In the genomic region with DNA sequence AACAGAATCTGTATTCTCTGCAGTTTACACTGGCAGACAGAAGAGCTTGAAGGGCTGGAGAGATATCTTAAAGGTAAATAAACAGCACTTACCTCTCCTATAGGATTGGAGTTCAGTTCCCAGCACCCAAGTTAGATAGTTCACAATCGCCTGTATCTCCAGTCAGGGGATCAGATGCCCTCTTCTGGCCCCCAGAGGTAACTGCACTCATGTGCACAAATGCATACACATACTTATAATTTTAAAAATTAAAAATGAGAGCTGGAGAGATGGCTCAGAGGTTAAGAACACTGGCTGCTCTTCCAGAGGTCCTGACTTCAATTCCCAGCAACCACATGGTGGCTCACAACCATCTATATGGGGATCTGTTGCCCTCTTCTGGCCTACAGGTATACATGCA, we compare ENCODE assay signal across 23 mouse cellular contexts. TPM values are rescaled to one million over a fixed set of nuclear protein-coding genes. Genes with fewer than 3 reads are reported as not detected.
A peak's percentile ranks its signal among the peaks of the same experiment; 100 is the strongest.
DNase-seq lines count a peak whose midpoint lies in the region; ATAC-seq and TF ChIP-seq lines count a peak whose summit lies in the region.
"Had no signal": no experiment of that assay in that cellular context is flagged by ENCODE, and none has a peak within 500 bp of the region (broad histone marks: within the 10 kb centered on the region; RNA-seq: fewer than 3 reads in every experiment).

No protein-coding gene starts in this region.

- H3K27me3 ChIP-seq in kidney, adult 2 months (replicated peaks; ENCODE audit: control insufficient read depth, insufficient read depth, low read length): no peaks in the 10 kb centered on the region
- H3K27me3 ChIP-seq in lung, embryonic 14.5 days (ENCODE audit: insufficient read depth, low read length): no peaks in the 10 kb centered on the region
- no peaks in the 10 kb centered on the region for H3K27me3 ChIP-seq in G1E (ENCODE audit: insufficient read depth, low read length)
- H3K27me3 ChIP-seq: heart, embryonic 13.5 days; hindbrain, embryonic 15.5 days; limb, embryonic 13.5 days; midbrain, embryonic 12.5 days; neural tube, embryonic 13.5 days had no signal

- H3K9me3 ChIP-seq in lung, embryonic 14.5 days (ENCODE audit: low read depth, low read length): no peaks in the 10 kb centered on the region
- H3K9me3 ChIP-seq in G1E (replicated peaks): no peaks in the 10 kb centered on the region
- H3K9me3 ChIP-seq: hindbrain, embryonic 15.5 days; neural tube, embryonic 13.5 days had no signal

- no peak overlapping the region for H3K9ac ChIP-seq in lung, embryonic 14.5 days
- H3K9ac ChIP-seq: forebrain, postnatal 0 days; heart, embryonic 13.5 days; hindbrain, embryonic 15.5 days; limb, embryonic 13.5 days; midbrain, embryonic 12.5 days; neural tube, embryonic 13.5 days had no signal

- H3K36me3 ChIP-seq in kidney, adult 2 months (ENCODE audit: control insufficient read depth, insufficient read depth, low read length): peaks cover 2% of the 10 kb centered on the region
- peaks cover 57% of the 10 kb centered on the region for H3K36me3 ChIP-seq in lung, embryonic 14.5 days (ENCODE audit: insufficient read depth)
- peaks cover 82% of the 10 kb centered on the region for H3K36me3 ChIP-seq in G1E (replicated peaks)

- no peak for ATAC-seq in lung, embryonic 14.5 days (ENCODE audit: insufficient read depth)
- no peak for ATAC-seq in G1E (ENCODE audit: extremely low read depth, insufficient number of reproducible peaks, low FRiP score, poor library complexity, severe bottlenecking)
- ATAC-seq: forebrain, postnatal 0 days had no signal

- DNase-seq in kidney, adult 2 months: no peak
- DNase-seq in kidney, adult 18-20 months: no peak
- no peak for DNase-seq in lung, embryonic 14.5 days
- no peak for DNase-seq in lung, postnatal 10 days
- no peak for DNase-seq in G1E (ENCODE audit: low spot score)
- peak; percentile 12 for DNase-seq in induced T-regulatory cell, adult 2 months (ENCODE audit: low read depth)
- DNase-seq in spleen, adult 18-20 months: no peak
- DNase-seq: adrenal gland, adult 8-10 months; cerebellum, postnatal 14 days; forebrain, postnatal 0 days; heart, postnatal 4 days; kidney, adult 9 months; kidney, postnatal 4 days; lung, adult 2 months; right cerebral cortex, adult 18-20 months; thymus, postnatal 25 days had no signal

- no peak overlapping the region for H3K27ac ChIP-seq in kidney, adult 2 months (ENCODE audit: insufficient read depth, low read depth, low read length)
- no peak overlapping the region for H3K27ac ChIP-seq in lung, embryonic 14.5 days (ENCODE audit: low read depth)
- H3K27ac ChIP-seq: forebrain, embryonic 10.5 days; heart, embryonic 13.5 days; hindbrain, embryonic 15.5 days; limb, embryonic 13.5 days; midbrain, embryonic 12.5 days; neural tube, embryonic 13.5 days had no signal

- H3K4me1 ChIP-seq in kidney, adult 2 months (ENCODE audit: control insufficient read depth, insufficient read depth, low read length): no peaks in the 10 kb centered on the region
- no peaks in the 10 kb centered on the region for H3K4me1 ChIP-seq in lung, embryonic 14.5 days (ENCODE audit: insufficient read depth)
- peaks cover 8% of the 10 kb centered on the region; the same call in 1 of the 2 replicates for H3K4me1 ChIP-seq in G1E (ENCODE audit: insufficient read depth, low read depth, low read length)
- H3K4me1 ChIP-seq: forebrain, embryonic 10.5 days; heart, embryonic 13.5 days; hindbrain, embryonic 15.5 days; limb, embryonic 13.5 days; midbrain, embryonic 12.5 days; neural tube, embryonic 13.5 days had no signal

- no peak overlapping the region for H3K4me2 ChIP-seq in lung, embryonic 14.5 days
- H3K4me2 ChIP-seq: heart, embryonic 13.5 days; hindbrain, embryonic 15.5 days; limb, embryonic 13.5 days; midbrain, embryonic 12.5 days; neural tube, embryonic 13.5 days had no signal

- WGBS in kidney, adult 2 months: 97% methylated on average over 1 of the region's 1 CpGs
- 97% methylated on average over 1 of the region's 1 CpGs for WGBS in lung, embryonic 14.5 days

- H3K4me3 ChIP-seq in kidney, adult 2 months (ENCODE audit: insufficient read depth, low read depth, low read length): no peak overlapping the region
- no peak overlapping the region for H3K4me3 ChIP-seq in lung, embryonic 14.5 days (ENCODE audit: low read depth, low read length)
- no peak overlapping the region for H3K4me3 ChIP-seq in G1E (ENCODE audit: low read depth, low read length)
- H3K4me3 ChIP-seq: forebrain, embryonic 10.5 days; heart, embryonic 13.5 days; hindbrain, embryonic 15.5 days; limb, embryonic 13.5 days; midbrain, embryonic 12.5 days; neural tube, embryonic 13.5 days had no signal

- TF ChIP-seq POLR2A in kidney, adult 2 months (IDR thresholded peaks at IDR 0.05; ENCODE audit: low read depth, low read length): no peak

- TF ChIP-seq CTCF in kidney, adult 2 months (conservative IDR thresholded peaks at IDR 0.05; ENCODE audit: insufficient read depth, insufficient read length, low read depth, low read length): 0 out of 2 replicates have a peak, but pooled peaks have one; percentile 7
- TF ChIP-seq CTCF in lung, embryonic 14.5 days (IDR thresholded peaks at IDR 0.05; ENCODE audit: low read depth): peak; percentile 33
- 0 out of 2 replicates have a peak, but pooled peaks have one; percentile 5 for TF ChIP-seq CTCF in G1E (IDR thresholded peaks at IDR 0.05; ENCODE audit: low read depth, low read length)

RNA-seq across cellular contexts. Expression of gene Aatf, which starts 9.0 kb away (rescaled TPM):
- 6.5 and 12.7 TPM in 2 replicates for polyA plus RNA-seq in kidney, adult 2 months (2012; rRNA removed)
- 44.9 and 48.0 TPM in 2 replicates for polyA plus RNA-seq in lung, embryonic 14.5 days (2014; fragmentation: Nextera tagmentation; extraction: Ambion mirVana)
- total RNA-seq in G1E (2014; fragmentation: Nextera tagmentation) (78.4 and 82.2 TPM in 2 replicates), G1E (2017) (78.8 and 94.6 TPM in 2 replicates)
- 42.9 and 43.3 TPM in 2 replicates for polyA plus RNA-seq in G1E (2012)

RNA-seq across cellular contexts. Expression of gene Lhx1, which starts 21.0 kb away (rescaled TPM):
- polyA plus RNA-seq in kidney, adult 2 months (2012; rRNA removed): 12.8 and 16.7 TPM in 2 replicates
- polyA plus RNA-seq in lung, embryonic 14.5 days (2014; fragmentation: Nextera tagmentation; extraction: Ambion mirVana): not detected in 2 replicates
- total RNA-seq in G1E (2014; fragmentation: Nextera tagmentation) (not detected in 2 replicates), G1E (2017) (under 0.01 and 0.12 TPM in 2 replicates)
- not detected in 2 replicates for polyA plus RNA-seq in G1E (2012)
- total RNA-seq: granulocyte monocyte progenitor cell, adult 5-6 weeks; heart, postnatal 4 days had no signal
- polyA plus RNA-seq: heart, embryonic 13.5 days; lung, adult 2 months had no signal

Comparison
In these comparisons a context has a peak if more than half of its experiments do, and no peak if none do; other contexts are left out.
1. RNA of gene Lhx1, which starts 21.0 kb away (polyA plus RNA-seq): 12.8 to 16.7 TPM in kidney, adult 2 months; not detected in lung, embryonic 14.5 days and not detected in G1E; every median in the first group is over 10 times any median in the second.
2. Peak in every context shown above with its lines, with median percentiles within 50 percentile points of each other: CTCF ChIP-seq.